Mouse (Mus musculus) forebrain, embryonic 12.5 days (tissue): ENCODE results near the gene Usp3. TPM values are rescaled to one million over a fixed set of nuclear protein-coding genes. Genes with fewer than 3 reads are reported as not detected.

ENCODE experiments used
- ATAC-seq: fragments of 200-750 bp; cut with Nextera tagmentation; 2 replicates; pipeline ENCODE4 v1.8.0; 2017; ENCODE audit warnings: moderate TSS enrichment; ENCODE audit not compliant: low FRiP score
- H3K27ac ChIP-seq: fragments of 300-500 bp; sonication (generic); 2 replicates; pipeline ENCODE4 v1.5.1; 2016; ENCODE audit warnings: mild to moderate bottlenecking
- H3K27me3 ChIP-seq: fragments of 300-500 bp; sonication (generic); 2 replicates; pipeline ENCODE4 v1.6.1; 2016; ENCODE audit warnings: mild to moderate bottlenecking
- H3K36me3 ChIP-seq: fragments of 300-500 bp; sonication (generic); replicated peaks from 2 replicates; pipeline ENCODE4 v1.6.1; 2016; ENCODE audit warnings: mild to moderate bottlenecking
- H3K4me1 ChIP-seq: fragments of 300-500 bp; sonication (generic); 2 replicates; pipeline ENCODE4 v1.6.1; 2016
- H3K4me2 ChIP-seq: fragments of 300-500 bp; sonication (generic); 2 replicates; pipeline ENCODE4 v1.6.1; 2016; ENCODE audit warnings: mild to moderate bottlenecking, moderate library complexity
- H3K4me3 ChIP-seq: fragments of 300-500 bp; sonication (generic); replicated peaks from 2 replicates; pipeline ENCODE4 v1.5.1; 2016; ENCODE audit warnings: mild to moderate bottlenecking
- H3K9ac ChIP-seq: fragments of 300-500 bp; sonication (generic); 2 replicates; pipeline ENCODE4 v1.6.1; 2016; ENCODE audit warnings: mild to moderate bottlenecking
- H3K9me3 ChIP-seq: fragments of 300-500 bp; sonication (generic); 2 replicates; pipeline ENCODE4 v1.6.1; 2016
- WGBS: fragments of 180-500 bp; shearing (Covaris S2); methylation state at CpG from one replicate; pipeline ENCODE4 v1.1.7; 2016; 5-methylcytosine and 5-hydroxymethylcytosine counted together
- polyA plus RNA-seq: library from polyadenylated mRNA; unstranded; fragments of >200 nt; fragmentation: Nextera tagmentation; extraction: Ambion mirVana; gene quantifications from 2 replicates; pipeline ENCODE4 v1.2.1, GENCODE M21; 2016

Gene Usp3
- 121 and 122 TPM in 2 replicates for polyA plus RNA-seq

DNA sequence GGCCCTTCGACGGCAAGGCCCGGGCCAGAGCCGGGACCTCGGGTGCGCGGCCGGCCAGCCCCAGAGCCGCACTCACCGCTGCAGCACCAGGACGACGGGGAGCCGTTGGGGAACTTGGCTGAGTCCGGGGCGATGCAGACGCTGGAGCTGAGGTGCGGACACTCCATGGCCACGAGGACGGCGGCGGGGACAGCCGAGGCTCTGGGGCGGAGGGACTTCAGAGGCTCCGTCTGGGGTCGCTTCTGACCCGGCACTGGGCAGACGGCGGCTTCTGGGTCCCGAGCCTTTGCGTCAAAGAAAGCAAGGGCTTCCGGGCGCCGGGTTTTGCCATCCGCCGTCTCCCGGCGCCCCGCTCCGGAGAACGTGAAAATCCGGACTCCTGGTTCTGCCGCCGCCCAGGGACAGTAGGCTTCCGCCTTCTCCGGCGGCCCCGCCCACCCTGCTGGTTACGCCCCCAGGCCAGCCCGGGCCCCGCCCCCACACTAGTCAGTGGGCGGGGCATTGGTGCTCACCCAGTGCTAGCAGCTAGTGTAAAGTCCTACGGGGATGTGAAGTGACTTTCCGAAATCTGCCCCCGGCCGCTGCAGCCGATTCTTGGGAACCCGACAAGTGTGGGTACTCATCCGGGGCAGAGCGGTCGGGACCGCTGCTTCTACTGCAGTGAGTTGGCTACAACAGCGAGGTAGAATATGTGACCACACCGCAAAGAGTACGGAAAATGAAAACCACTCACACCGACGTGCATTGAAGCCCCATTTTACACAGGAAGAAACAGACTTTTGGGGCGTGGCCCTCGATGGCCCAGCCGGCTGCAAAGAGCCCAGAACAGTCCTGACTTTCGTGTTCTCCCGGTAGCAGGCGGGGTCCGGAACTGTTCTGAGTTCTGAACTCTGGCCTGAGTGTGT is at the start of gene Usp3:
Usp3 (minus strand) TSS at position 435 of the 905 bp plus-strand sequence.
- under 1% methylated on average over 66 of the region's 73 CpGs for WGBS
- Histone ChIP-seq H3K4me1 (peaks cover 46% of the 10 kb centered on the region), H3K36me3 (no peaks in the 10 kb centered on the region), H3K27me3 (peaks cover 9% of the 10 kb centered on the region; the same call in 1 of the 2 replicates), H3K9me3 (no peaks in the 10 kb centered on the region), H3K4me3 (peak within 1 kb of the TSS; percentile 97), H3K9ac (peak within 1 kb of the TSS; percentile 99), H3K4me2 (peak within 1 kb of the TSS; percentile 71), H3K27ac (peak within 1 kb of the TSS; percentile 97)
- peak; percentile 93 for ATAC-seq

DNA sequence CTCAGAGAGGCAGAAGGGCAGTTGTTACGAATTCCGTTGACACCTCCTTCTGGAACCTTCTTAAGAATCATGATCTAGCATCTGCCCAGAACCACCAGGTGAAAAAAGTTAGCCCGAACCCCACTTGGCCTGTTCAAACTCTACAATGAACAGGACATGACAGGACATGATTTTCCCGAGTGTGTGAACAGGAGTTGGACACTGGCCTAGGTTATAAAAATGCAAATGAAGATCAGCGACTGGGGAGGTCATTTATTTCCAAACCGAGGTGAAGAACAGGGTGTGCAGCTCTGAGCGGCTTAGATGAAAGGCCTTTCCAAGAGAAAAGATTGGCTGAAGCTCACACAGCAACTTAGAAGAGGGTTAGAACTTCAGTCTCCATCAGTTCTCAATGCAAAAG is 47.5 kb upstream of the Usp3 start:
- H3K27me3 ChIP-seq = no peaks in the 10 kb centered on the region
- H3K9me3 ChIP-seq = no peaks in the 10 kb centered on the region
- H3K27ac ChIP-seq = no peak overlapping the region
- WGBS = 76% methylated on average over 7 of the region's 7 CpGs
- H3K4me1 ChIP-seq = no peaks in the 10 kb centered on the region
- H3K4me3 ChIP-seq = no peak overlapping the region
- no peaks in the 10 kb centered on the region for H3K36me3 ChIP-seq
- H3K9ac ChIP-seq = no peak overlapping the region
- no peak overlapping the region for H3K4me2 ChIP-seq
- ATAC-seq = no peak

DNA sequence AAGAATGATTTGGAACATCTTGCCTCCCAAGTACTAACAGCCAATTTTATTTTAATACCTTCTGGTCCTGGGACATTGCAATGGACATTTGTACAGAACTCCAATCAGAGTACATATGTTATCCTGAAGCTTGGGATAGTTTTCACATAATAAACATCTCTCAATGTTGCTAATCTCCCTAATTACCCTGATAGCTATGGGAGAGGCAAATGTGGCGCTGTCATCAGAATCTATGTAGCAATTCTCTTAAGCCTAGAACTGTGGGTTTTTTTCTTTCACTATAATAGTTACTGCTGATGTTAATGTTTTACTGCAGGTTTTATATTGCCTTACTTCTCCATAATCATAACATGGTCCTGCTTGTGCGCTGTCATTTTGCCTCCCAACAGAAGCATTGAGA is 46.7 kb upstream of the Usp3 start:
- no peak overlapping the region for H3K9ac ChIP-seq
- H3K36me3 ChIP-seq = no peaks in the 10 kb centered on the region
- 92% methylated on average over 2 of the region's 2 CpGs for WGBS
- H3K4me1 ChIP-seq = no peaks in the 10 kb centered on the region
- no peak overlapping the region for H3K4me3 ChIP-seq
- no peak overlapping the region for H3K27ac ChIP-seq
- H3K27me3 ChIP-seq = no peaks in the 10 kb centered on the region
- no peaks in the 10 kb centered on the region for H3K9me3 ChIP-seq
- no peak for ATAC-seq
- H3K4me2 ChIP-seq = no peak overlapping the region

GRCm38 (mm10) chr9:66632441-66632840 is 39.5 kb upstream of the Usp3 start:
- Histone ChIP-seq H3K9ac (no peak overlapping the region), H3K27me3 (no peaks in the 10 kb centered on the region), H3K4me3 (no peak overlapping the region), H3K4me2 (no peak overlapping the region), H3K27ac (no peak overlapping the region), H3K9me3 (no peaks in the 10 kb centered on the region), H3K4me1 (peaks cover 7% of the 10 kb centered on the region), H3K36me3 (no peaks in the 10 kb centered on the region)
- WGBS = 83% methylated on average over 1 of the region's 1 CpGs
- ATAC-seq = no peak

DNA sequence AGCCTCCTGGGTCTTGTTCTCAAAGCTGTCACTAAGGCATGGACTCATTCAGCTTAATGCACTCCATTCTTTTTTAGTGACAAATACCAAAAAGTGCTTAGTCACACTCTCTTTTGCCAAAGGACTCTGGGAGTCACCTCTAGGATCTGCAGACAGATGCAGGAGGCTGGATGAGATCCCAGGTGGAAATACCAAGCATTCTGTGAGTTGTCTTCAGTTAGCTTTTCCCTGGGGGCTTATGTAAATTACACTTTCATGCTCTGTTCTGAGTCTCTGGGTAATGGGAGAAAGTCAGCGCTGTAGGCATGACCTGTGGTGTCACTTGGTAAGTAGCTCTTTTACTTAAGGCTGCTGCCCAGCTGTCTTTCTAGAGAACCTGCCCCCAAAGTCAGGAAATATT is 38.0 kb upstream of the Usp3 start:
- ATAC-seq = no peak
- Histone ChIP-seq H3K4me2 (no peak overlapping the region), H3K4me3 (no peak overlapping the region), H3K27ac (no peak overlapping the region), H3K36me3 (no peaks in the 10 kb centered on the region), H3K27me3 (no peaks in the 10 kb centered on the region), H3K4me1 (peaks cover 7% of the 10 kb centered on the region), H3K9me3 (no peaks in the 10 kb centered on the region), H3K9ac (no peak overlapping the region)
- 24% methylated on average over 1 of the region's 1 CpGs for WGBS

DNA sequence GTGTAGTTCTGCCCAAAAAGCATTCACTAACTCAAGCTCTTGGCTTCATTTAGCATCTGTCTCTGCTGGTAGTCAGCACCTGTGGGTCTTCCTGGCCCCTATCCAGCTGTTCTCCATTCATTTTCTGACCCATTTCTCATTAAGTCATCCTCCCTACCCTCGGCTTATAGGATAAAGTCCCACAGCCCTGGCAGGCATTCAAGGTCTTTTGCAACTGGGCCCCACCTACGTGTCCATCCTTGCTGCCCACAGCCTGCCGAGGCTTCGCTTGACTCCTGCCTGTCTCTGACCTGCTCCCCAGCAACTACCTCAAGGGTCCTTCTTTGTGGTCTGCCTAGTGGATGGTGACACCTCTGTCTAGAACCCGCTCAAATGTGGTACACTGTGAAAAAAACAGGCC is 33.7 kb upstream of the Usp3 start:
- Histone ChIP-seq H3K4me1 (peaks cover 7% of the 10 kb centered on the region), H3K27ac (no peak overlapping the region), H3K27me3 (no peaks in the 10 kb centered on the region), H3K36me3 (no peaks in the 10 kb centered on the region), H3K4me3 (no peak overlapping the region), H3K9me3 (no peaks in the 10 kb centered on the region), H3K9ac (no peak overlapping the region), H3K4me2 (no peak overlapping the region)
- no peak for ATAC-seq
- 82% methylated on average over 5 of the region's 5 CpGs for WGBS

- ATAC-seq = no peak
- WGBS = 80% methylated on average over 4 of the region's 4 CpGs
- Histone ChIP-seq H3K27ac (no peak overlapping the region), H3K4me2 (no peak overlapping the region), H3K4me1 (peaks cover 5% of the 10 kb centered on the region), H3K9ac (no peak overlapping the region), H3K36me3 (no peaks in the 10 kb centered on the region), H3K4me3 (no peak overlapping the region), H3K27me3 (no peaks in the 10 kb centered on the region), H3K9me3 (no peaks in the 10 kb centered on the region)
These were observed 33.1 kb upstream of the Usp3 start for GRCm38 (mm10) chr9:66625974-66626530.

DNA sequence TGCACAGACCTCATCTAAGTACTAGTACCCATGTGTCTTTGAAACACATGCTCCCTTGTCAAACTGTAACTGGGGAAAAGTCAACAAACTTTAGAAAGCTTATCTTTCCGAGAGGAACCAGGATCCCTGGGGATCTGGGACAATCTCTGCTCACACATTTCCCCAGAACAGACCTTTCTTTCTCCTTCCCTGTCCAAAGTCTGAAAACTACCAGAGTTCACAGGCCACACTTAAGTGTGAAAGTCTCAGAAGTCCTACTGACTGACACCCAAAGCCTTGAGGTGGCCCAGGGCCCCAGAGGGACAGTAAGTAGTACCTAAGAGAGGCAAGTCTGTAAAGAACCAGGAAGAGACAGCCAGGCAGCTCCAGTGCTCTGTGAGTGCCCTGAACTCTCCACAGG is 31.9 kb upstream of the Usp3 start:
- H3K27ac ChIP-seq = no peak overlapping the region
- ATAC-seq = no peak

GRCm38 (mm10) chr9:66623627-66624026 is 30.7 kb upstream of the Usp3 start:
- Histone ChIP-seq H3K9ac (no peak overlapping the region), H3K4me2 (no peak overlapping the region), H3K4me1 (peaks cover 13% of the 10 kb centered on the region), H3K27me3 (no peaks in the 10 kb centered on the region), H3K9me3 (no peaks in the 10 kb centered on the region), H3K27ac (no peak overlapping the region), H3K4me3 (no peak overlapping the region), H3K36me3 (no peaks in the 10 kb centered on the region)
- WGBS = no CpG with 5 or more reads among the region's 1 CpGs
- no peak for ATAC-seq

More for the DNA sequence above, 31.9 kb upstream of the Usp3 start:
- no peaks in the 10 kb centered on the region for H3K9me3 ChIP-seq
- H3K27me3 ChIP-seq = no peaks in the 10 kb centered on the region
- no peak overlapping the region for H3K9ac ChIP-seq
- H3K4me1 ChIP-seq = peaks cover 9% of the 10 kb centered on the region
- no peak overlapping the region for H3K4me3 ChIP-seq
- WGBS = 68% methylated on average over 1 of the region's 1 CpGs
- H3K4me2 ChIP-seq = no peak overlapping the region
- no peaks in the 10 kb centered on the region for H3K36me3 ChIP-seq

- no peaks in the 10 kb centered on the region for H3K9me3 ChIP-seq
- ATAC-seq = no peak
- no peak overlapping the region for H3K4me3 ChIP-seq
- no peaks in the 10 kb centered on the region for H3K27me3 ChIP-seq
- no peak overlapping the region for H3K4me2 ChIP-seq
- no peaks in the 10 kb centered on the region for H3K36me3 ChIP-seq
- no peak overlapping the region for H3K9ac ChIP-seq
- WGBS = 41% methylated on average over 6 of the region's 6 CpGs
- H3K4me1 ChIP-seq = peaks cover 13% of the 10 kb centered on the region
- no peak overlapping the region for H3K27ac ChIP-seq
These were observed 27.6 kb upstream of the Usp3 start for GRCm38 (mm10) chr9:66620581-66620981.

- ATAC-seq = no peak
- Histone ChIP-seq H3K9me3 (no peaks in the 10 kb centered on the region), H3K4me2 (no peak overlapping the region), H3K27ac (no peak overlapping the region), H3K27me3 (no peaks in the 10 kb centered on the region), H3K9ac (no peak overlapping the region), H3K4me3 (no peak overlapping the region), H3K4me1 (peaks cover 13% of the 10 kb centered on the region), H3K36me3 (no peaks in the 10 kb centered on the region)
- 89% methylated on average over 1 of the region's 1 CpGs for WGBS
These were observed 27.1 kb upstream of the Usp3 start for GRCm38 (mm10) chr9:66620055-66620454.

DNA sequence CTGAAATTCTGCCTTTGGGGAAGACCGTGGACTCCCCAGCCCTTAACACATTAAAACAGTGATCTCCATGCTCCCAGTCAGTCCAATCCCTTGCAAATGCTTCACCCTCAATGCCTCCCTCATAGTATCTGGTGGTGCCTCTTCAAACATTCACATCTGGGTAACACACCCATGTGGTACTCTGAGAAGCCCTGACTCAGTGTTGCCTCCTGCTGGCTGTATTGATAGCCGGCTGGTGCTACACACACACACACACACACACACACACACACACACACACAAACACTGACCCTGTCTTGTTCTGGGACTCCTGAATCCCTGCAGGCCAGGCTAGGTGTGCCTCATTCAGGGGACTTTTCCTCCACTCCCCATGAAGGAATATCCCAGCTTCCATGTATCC is 24.9 kb upstream of the Usp3 start:
- Histone ChIP-seq H3K4me2 (no peak overlapping the region), H3K9ac (no peak overlapping the region), H3K9me3 (no peaks in the 10 kb centered on the region), H3K27ac (no peak overlapping the region), H3K4me3 (no peak overlapping the region), H3K27me3 (no peaks in the 10 kb centered on the region), H3K4me1 (peaks cover 13% of the 10 kb centered on the region), H3K36me3 (no peaks in the 10 kb centered on the region)
- no peak for ATAC-seq
- 91% methylated on average over 2 of the region's 2 CpGs for WGBS

- Histone ChIP-seq H3K4me3 (no peak overlapping the region), H3K27me3 (no peaks in the 10 kb centered on the region), H3K27ac (no peak overlapping the region), H3K9me3 (no peaks in the 10 kb centered on the region), H3K36me3 (no peaks in the 10 kb centered on the region), H3K4me2 (no peak overlapping the region), H3K9ac (no peak overlapping the region), H3K4me1 (peaks cover 15% of the 10 kb centered on the region)
- 81% methylated on average over 4 of the region's 4 CpGs for WGBS
- no peak for ATAC-seq
These were observed 23.9 kb upstream of the Usp3 start for GRCm38 (mm10) chr9:66616858-66617257.
